Mouse (Mus musculus) ES-Bruce4 (cell line): ENCODE measurements around the gene Guca1b.

Experiments used
- CTCF ChIP-seq: IDR thresholded peaks from one replicate; pipeline ENCODE4 v1.8.1; 2011; ENCODE audit warnings: low read depth, low read length
- EP300 ChIP-seq: IDR thresholded peaks from 2 replicates; pipeline ENCODE4 v1.6.1; 2011; ENCODE audit warnings: low read depth, low read length; ENCODE audit not compliant: insufficient read depth

DNA sequence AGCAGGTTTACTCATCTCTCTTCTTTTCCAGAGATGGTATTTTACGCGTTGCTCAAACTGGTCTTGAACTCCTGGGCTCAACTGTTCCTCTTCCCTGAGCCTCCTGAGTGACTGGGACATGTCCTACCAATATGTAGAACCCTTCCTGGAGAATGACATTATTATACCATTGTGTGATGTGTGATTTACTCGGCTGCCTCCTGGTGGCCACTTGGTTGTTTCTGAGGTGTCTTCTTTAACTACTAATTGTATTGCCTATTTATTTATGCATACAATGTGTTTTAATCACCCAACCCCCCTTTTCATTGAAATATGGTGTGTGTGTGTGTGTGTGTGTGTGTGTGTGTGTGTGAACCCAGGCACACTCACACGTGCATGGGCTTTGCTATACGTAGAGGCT lies 45.6 kb downstream of the Guca1b start:
- TF ChIP-seq EP300: no peak
- no peak for TF ChIP-seq CTCF
